Mouse (Mus musculus) embryo, embryonic 11 days (tissue): ENCODE measurements around the gene Pax5.

ENCODE experiments used
- DNase-seq: peaks from one replicate; pipeline ENCODE4 v3.0.0-alpha.2; 2015

The Pax5 gene

DNA sequence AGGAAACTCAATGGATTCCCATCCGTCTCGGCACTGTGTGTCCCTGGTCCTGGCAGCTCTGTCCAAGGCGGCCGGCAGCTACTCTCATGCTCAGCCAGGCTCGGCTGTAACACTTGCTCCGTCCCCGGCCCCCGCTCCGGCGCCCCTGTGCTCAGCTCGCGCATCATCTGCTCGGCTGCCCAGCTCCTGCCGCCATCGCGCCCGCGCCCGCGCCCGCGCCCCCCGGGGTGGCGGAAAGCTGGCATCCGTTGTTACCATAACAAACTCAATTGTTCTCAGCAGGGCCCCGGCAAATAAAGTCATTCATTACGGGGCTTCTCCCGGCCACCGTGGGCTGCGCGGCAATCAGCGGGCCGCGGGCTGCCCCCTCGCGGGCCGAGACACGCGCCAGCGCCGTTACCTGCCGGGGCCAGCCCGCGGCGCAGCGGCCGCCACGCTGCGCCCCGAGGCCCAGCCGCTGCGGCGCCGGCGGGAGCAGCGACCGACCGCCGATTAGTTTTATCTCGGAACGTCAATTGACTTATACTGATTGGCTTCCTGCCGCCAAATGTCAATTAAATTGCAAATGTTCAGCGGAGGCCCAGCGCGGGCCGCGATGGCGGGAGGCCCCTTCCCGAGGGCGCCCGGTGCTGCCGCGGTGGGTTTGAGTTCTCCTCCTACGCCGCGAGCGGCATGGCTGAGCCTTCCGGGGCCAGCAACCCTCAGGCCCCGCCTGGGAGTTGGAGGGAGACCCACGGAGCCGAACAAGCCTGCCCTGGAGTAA lies 46.1 kb downstream of the Pax5 start:
- peak; percentile 75 for DNase-seq

DNA sequence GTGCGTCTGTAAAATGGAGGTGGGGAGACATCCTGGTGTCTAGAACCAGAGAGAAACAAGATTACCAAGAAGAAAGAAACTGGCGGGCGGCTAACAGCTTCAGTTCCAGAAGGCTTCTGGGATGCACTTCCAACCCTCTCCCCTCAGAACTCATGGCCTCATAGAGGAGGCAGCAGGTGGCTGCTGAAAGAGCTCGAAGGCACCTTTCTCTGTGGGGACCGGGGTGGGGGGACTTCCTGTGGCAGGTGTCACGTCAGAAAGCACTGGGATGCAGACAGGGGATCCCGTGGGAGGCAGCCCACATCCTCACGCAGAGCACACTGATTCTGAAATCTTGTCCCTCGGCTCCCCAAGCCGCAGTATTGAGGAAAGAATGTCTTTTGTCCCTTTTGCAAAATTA lies 46.8 kb downstream of the Pax5 start:
- peak; percentile 18 for DNase-seq

DNA sequence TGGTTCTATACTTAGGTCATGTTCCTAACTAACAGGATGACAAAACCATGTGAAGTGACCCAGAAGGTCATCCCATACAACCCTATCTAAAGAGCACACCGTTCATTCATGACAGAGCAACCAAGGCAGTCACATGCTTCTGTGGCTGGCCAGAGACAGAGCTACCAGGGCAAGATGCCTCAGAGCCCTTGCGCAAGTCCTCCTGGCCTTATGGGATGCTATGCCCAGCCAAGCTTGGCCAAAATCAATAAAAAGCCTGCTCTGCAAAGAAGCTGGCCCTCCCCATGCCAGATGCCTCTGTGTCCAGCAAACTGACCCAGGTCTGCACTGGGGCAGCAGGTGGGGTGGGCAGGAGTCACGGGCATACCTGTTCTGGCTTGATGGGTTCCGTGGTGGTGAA lies 65.1 kb downstream of the Pax5 start:
- no peak for DNase-seq

DNA sequence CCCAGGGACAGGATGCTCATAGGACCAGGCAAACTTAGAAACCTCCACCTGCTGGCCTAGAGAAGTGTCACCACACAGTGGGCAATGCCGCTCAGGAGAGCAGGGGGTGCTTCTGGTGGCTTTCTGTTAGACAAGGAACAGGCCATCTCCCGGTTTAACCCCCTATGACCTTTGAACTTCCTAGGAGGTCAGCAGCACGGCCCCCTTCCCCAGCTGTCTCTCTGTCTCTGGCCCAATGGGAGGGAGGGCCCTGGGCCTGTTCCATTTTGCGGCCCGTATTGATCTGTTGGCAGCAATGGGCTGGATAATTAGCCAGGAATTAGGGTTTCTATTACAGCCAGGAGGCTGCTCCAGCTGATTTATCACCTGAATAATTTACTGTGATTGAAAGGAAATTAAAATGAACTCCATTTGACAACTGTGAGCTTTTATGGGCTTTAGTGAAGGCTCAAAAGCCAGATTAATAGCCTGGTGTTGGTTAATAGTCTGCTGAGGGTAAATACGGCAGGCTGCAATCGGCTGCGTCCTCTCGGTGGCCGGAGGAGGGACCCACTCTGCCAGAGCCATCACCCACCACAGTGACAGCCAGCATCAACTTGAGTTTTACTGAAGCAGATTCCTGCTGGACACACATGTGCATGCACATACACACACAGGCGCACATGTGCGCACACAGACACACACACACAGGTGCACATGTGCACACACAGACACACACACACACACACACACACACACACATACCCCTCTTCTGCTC lies 68.3 kb downstream of the Pax5 start:
- DNase-seq: peak; percentile 67

DNA sequence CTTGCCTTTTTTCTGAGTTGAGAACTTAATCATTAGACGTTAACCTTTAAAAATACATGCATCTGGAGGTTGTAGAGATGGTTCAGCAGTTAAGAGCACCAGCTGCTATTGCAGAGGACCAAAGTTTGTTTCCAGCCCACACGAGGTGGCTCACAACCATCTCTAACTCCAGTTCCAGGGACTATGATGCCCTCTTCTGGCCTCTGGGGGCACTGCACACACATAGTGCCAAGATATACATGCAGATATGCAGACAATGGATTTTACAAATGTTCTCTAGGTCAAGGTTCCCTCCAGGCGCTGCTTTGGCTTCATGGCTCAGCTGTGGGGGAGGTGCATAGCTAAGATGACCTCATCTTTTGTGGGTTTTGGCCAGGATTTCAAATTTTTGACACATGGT lies 74.7 kb downstream of the Pax5 start:
- DNase-seq: no peak

DNA sequence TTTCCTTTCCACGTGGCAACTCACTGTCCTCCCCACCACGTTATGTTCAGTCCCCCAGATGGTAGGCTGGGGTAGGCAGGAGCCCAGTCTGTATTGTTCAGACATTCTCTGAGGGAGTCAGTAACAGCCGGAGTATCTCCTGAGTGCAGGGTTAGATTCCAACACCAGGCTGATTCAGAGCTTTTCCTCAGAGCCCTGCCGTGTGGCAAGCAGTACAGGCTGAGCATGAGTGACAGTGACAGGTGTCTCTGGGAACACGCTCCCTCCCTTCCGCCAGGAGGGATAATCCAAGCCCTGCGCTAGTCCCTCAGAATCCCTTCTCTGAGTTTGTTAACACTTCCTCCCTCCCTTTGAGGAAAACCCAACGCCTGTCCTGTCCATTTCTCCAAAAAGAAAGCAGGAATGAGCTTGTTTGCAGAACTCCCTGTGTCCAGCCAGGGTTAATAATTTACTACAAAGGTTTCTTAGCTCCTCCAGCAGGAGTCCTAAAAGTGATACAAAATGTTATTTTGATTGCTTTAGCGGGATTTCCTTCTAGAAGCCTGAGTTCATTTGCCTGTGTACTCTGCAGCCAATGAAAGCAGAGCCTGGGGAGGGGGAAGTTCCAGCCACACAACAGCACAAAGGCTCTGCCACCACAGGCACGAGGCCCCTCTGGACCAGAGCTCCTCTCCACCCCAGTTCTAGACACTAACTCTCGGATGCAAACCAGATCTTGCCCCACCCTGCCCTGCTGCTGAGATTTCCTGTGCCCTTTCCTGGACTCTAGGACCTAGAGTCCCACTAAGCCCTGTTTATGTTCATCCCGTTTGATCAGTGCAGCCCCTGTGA lies 76.4 kb downstream of the Pax5 start:
- peak; percentile 43 for DNase-seq

DNA sequence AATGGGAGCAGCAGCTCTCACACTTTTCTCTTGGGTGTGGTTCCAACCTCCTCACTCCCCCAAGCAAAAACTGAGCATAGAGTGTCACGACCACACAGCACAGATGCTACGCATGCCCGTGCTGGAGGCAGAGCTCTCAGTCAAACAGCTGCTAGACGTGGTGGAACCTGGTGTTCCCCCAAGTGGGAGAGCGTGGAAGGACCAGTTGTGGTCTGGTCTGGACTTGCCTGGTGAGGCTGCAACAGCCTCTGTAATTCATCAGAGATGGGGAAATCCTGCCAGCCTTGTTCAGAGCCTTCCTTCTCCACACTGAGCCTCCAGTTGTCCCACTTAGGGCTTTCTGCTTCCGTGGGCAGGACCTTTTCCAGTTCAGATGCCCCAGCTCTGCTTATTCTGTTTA lies 80.2 kb downstream of the Pax5 start:
- no peak for DNase-seq

DNA sequence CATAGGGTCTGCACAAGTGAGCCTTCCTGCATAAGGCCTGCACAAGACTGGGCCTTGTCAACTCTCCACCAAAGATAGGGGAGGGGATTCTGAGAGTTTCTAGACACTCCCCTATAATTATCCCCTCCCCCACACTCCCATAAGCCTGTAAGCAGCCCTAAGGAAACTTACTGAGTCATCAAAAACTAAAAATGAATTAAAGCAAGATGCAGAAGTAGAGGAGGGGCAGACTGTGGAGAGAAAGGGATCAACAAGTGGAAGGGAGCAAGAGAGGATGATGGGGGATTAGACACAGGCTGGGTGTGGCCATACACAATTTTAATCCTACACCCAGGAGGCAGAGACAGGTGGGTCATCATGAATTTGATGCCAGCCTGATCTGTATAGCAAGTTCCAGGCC lies 82.4 kb downstream of the Pax5 start:
- no peak for DNase-seq

DNA sequence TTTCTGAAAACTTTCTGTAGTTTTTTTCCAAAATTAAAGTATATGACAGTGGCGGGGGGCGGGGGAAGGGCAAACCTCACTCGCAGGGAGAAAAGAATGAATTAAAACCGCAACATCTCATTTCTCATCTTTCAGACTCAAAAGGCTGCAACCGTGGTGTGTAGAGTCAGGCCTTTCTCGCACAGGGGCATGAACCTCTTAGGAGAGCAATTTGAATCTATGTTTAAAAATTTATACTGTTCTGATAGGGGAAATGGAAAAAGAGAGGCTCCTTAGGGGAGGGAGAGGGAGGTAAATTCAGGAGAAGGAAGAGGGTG lies 85.2 kb downstream of the Pax5 start:
- no peak for DNase-seq

DNA sequence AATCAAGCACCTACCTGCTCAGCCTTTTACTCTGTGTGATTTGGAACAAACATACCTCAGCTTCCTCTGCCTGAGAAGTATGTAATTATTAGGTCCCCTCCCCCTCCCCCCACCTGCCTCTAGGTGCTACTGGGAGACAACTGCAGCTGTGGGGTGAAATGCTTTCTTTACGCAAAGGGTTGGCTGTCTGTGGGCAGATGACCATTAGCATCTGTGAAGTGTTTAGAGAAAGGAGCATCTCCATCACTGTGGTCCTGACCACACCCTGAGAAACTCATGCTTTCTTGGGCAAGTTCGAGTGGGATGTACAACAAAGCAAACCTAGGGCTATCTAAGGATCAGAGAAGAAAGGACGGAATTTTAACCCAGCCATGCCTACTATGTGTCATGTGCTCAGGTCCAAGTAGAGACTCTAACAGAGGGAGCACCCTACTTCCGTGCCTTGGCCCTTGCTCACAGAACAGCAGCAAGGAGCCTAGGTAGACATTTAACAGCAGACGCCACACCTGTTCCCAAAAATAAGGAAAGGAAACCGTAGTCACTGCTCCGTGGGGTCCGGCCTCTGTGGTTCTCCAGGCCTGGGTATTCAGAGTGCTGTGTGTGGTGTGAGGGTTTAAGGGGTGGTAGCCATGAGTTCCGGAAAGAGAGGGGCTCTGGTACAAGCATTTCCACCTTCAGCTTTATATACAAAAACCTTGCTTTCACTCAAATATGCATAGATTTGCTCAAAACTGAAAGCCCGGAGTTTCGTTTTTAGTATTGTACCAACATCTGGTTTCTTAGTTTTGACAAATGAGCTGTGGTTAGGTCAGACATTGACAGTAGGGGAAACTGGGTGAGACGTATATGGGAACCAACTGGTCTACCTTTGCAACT lies 85.8 kb downstream of the Pax5 start:
- DNase-seq: no peak

DNA sequence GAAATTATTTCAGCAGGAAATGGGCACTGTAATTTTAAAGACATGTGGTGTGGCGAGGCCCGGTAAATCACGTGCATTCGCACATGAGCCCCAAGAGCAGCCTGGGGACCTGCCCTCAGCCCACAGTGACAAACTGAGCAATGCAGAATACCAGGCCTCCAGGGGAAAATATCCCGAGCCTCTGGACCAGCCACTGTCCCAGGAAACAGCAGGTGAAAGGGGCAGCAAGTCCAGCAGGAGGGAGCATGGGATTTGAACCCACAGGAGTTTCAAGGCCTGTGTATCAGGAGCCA lies 86.9 kb downstream of the Pax5 start:
- no peak for DNase-seq

DNA sequence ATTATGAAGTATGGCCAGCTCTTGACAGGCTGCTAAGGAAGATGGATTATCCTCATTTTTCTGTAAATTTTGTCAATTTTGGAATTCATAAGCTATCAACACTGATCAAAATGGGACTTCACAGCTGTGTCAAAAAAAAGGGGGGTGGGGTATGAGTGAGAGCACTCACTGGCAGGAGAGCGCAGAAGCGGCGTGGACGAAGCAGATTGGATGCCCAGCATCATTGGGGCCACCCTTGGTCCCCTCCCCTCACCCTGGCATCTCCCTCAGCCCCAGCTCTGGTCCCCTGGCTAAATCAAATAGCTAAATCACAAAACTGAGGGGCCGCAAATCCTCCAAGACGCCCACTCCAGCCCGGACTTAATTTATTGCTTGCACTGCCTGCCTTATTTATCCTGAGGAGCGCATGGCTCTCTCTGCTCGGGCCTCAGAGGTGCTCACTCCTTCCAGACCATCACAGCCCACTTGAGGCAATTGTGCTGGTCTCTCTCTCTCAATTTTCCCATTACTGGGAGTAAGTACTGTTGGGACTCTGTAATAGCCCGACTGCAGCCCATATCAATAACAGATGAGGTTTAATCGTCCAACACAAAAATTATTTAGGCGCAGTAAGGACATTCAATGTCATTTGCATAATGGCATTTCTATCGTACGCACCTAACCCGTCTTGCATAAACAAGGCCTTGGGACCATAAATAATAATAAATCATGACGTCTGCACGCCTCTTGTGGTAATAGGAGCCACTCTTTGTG lies 87.4 kb downstream of the Pax5 start:
- DNase-seq: no peak

DNA sequence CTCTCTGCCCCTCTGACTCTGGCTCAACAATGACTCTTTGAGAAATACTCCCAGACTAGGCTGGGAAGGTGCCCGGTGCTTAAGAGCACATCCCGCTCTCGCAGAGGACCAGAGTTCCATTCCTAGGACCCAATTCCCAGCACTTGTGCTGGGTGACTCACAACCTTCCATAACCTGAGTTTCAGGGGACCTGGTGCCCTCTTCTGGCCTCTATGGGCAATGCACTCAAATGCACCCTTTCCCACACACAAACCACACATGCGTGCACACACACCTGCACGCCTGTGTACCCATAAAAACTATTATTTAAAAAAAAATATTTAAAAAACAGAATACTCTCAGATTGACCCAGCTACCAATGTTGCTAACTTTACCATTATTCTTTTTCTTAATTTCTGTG lies 90.0 kb downstream of the Pax5 start:
- DNase-seq: no peak

DNA sequence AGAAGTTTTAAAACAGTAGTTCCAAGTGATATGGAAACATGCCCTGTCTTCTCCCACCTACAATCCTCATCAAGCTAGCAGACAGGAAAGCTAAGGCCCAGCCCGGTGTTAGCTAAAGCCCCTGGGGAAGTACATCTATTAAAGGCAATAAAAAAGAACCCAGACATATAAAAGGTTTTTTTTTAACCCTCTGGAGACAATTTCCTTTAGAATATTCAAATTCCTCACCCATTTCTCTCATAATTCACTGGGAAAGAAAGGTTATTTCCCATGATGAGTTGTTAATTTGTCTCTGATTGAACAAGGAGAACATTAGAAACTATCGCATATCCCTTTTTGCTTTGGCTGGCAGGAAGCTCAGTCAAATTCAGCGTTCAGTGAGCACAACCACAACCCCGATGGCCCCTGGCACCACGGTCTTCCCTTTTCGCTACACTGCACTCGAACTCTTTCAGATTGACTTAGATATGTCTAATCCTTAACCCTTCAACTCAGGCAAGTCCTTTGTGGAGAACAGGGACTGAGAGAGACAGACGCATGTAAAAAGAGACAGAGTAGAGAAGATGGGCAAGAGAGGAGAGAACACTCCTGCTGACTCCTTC lies 96.1 kb downstream of the Pax5 start:
- DNase-seq: no peak

DNA sequence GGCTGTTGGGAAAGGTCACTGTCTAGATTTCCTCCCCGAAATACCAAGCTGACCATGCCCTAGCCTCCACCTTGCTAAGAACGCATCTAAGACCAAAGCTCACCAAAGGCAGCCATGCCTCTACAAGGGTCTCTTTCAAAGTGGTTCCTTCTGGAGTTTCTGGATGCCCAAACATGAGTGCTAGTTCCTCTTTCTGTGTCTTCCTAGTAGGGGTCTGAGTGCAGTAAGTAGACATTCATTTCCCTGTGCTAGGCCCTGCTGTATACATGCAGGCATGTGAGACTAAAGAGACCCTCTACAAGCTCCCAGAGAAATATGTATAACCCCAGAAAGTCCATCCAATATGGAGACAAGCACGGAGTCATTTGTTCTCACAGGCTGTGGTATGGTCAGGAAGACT lies 97.9 kb downstream of the Pax5 start:
- no peak for DNase-seq

DNA sequence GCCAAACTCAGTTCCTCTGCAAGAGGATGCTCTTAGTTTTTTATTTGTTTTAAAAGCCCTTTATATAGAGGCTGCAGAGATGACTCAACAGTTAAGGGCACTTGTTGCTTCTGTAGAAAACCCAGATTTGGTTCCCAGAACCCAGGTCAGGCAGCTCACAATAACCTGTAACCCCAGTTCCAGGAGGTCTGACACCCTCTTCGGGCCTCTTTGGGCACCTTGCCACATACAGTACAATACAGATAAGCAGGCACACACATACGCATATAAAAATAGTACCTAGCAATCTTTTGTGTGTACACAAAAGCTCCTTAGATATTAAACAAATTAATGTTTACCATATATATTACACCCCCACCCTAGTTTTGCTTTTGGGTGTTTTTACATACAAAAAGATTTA lies 104.8 kb downstream of the Pax5 start:
- DNase-seq: no peak

DNA sequence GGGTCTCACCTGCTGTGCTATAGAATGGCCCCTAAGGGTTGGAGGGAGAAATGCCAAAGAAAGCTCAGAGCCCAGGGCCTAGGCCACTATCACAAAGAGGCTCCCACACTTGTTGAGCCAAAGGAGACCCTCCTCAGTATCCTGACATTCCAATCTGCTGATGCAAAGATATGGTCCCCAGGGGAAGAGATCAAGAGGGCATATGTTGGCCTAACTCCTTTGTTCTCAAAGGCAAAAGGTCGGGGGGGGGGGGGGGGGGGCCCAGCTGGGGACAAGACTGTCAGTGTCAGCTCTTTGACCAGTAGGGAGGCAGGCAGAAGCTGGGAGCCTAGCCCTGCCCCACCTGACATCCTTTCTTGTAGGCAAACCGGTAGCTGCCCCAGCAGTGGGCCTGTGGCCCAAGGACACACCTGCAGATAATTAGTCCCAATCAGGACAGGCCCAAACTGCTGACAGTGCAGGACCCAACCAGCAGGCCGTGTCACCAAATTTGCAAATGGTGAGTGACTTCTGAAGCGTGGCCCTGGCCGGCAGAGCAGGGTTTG lies 108.0 kb downstream of the Pax5 start:
- DNase-seq: peak; percentile 32

DNA sequence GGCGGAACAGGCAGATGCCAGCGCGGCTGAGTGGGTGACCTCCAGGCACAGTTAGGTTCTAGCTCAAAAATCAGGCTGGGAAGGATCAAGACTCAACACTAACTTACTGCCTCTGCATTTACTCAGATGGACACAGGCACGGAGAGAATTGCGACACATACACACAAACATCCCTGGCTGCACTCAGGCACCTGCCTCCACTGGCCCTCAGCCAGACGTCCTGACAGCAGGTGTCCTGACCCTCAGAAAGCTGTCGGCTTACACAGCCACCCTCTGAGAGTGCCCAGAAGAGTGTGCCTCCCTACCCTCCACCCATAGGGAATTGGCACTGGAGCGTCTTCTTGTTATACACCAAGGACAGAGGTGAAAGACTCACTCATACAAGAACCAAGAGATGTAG lies 108.9 kb downstream of the Pax5 start:
- no peak for DNase-seq

DNA sequence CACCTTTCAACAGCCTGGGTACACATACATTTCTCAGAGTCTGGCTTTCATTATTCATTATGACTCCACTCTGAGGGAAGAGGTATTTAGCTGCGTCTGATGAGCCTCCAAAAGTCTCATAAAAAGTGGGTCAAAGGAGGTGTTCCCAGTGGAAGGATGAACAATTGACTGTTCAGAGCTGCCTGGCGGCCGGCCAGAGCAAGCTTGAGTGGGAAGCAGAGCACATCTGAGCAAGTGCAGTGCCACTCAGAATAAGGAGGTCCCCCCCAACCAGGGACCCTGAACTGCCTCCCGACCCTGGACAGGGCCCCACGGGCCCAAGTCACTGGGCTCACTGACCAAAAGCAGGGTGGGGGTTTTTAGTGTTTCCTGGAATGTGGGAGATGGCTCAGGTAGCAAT lies 109.4 kb downstream of the Pax5 start:
- DNase-seq: peak; percentile 19

DNA sequence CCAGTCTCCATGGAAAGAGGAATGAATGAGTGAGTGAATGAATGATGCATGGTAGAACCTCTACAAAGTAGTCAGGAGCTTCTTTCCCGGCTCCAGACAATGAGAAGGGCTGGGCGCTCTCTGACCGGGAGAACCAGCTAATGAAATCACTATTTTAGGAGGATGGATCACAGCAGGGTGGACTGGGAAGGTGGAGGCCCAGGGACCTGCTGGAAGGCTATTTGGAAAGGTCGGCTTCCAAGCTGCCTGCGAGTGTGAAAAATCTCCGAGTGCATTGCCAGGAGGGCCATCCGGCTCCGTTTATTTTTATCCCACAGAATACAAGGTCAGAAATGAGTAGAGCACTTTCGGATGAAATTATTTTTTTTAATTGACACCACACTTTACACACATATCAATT lies 112.3 kb downstream of the Pax5 start:
- DNase-seq: no peak

DNA sequence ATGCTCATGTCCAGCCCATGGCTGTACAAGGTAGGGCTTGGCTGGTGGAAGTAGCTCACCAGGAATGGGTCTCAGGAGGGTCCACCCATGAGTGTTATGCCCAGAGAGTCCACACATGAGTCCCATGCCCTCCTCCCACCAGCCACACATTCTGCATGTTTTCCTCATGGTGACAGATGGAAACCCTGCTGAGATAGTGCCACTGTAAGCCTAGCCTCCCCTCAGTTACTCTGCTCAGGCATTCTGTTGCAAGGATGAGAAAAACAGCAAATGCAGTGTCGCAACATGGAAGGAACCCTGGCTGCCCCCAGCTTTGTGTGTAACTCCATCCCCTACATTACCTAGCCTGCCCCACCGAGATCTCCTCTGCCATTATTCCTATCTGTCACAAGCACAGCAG lies 117.2 kb downstream of the Pax5 start:
- no peak for DNase-seq

DNA sequence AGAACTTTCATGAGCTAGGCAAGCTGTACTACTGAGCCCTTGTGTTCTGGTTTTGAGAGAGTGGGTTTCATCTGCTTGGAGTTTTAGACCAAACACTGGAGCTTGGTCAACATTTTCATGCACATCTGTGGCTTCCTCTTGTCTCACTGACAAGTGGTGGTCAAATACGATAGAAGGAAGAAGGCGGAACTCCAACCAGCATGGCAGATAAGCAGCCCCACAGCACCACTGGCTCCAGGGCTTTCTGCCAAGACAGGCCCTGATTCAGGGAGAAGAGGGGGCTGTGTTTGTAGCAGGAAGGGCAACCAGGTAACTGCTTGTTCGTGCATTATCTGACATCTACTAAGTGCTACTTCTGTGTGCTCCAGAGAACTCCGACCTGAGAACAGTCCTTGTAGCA lies 127.6 kb downstream of the Pax5 start:
- no peak for DNase-seq
